Mouse (Mus musculus) cortical plate, adult 2 months (tissue): ENCODE results near the gene Ephb2.

Experiments used
- CTCF ChIP-seq: fragments of 200-500 bp; IDR thresholded peaks from 2 replicates; pipeline ENCODE4 v1.5.1; 2011; ENCODE audit warnings: mild to moderate bottlenecking, control low read depth, low read length; ENCODE audit not compliant: insufficient read depth; ENCODE audit errors: extremely low read depth
- POLR2A ChIP-seq: fragments of 200-500 bp; IDR thresholded peaks from 2 replicates; pipeline ENCODE4 v1.6.1; 2011; ENCODE audit warnings: mild to moderate bottlenecking, low read length, control low read depth; ENCODE audit not compliant: insufficient read depth; ENCODE audit errors: extremely low read depth

- TF ChIP-seq CTCF (no peak), POLR2A (no peak)
Observed at GRCm38 (mm10) chr4:136720025-136720424, 115.8 kb downstream of the Ephb2 start.
